Mouse (Mus musculus) heart, embryonic 15.5 days (tissue): ENCODE data around the gene Cep44. TPM values are rescaled to one million over a fixed set of nuclear protein-coding genes. Genes with fewer than 3 reads are reported as not detected.

Source experiments
- microRNA-seq: library from miRNA; unstranded; fragments of <30 nt; microRNA quantifications from one replicate; pipeline ENCODE4, GENCODE M21; 2016
- polyA plus RNA-seq: library from polyadenylated mRNA; unstranded; fragments of >200 nt; fragmentation: Nextera tagmentation; extraction: Ambion mirVana; gene quantifications from 2 replicates; pipeline ENCODE4 v1.2.1, GENCODE M21; 2015

The Cep44 gene
- polyA plus RNA-seq, 1 experiment from 2014 or later, result 25.1 TPM

Small RNAs within 50 kb of the gene (microRNA-seq; reads per million reads assigned to microRNA genes)
- gene Gm25992, result not detected

Other genes with a start within 250 kb of the Cep44 start
- gene Fbxo8, start within 50 bp of the Cep44 start, polyA plus RNA-seq, result 38.9 and 43.6 TPM in 2 replicates